Mouse (Mus musculus): ENCODE results near the gene Cdadc1.

Gene Cdadc1

DNA sequence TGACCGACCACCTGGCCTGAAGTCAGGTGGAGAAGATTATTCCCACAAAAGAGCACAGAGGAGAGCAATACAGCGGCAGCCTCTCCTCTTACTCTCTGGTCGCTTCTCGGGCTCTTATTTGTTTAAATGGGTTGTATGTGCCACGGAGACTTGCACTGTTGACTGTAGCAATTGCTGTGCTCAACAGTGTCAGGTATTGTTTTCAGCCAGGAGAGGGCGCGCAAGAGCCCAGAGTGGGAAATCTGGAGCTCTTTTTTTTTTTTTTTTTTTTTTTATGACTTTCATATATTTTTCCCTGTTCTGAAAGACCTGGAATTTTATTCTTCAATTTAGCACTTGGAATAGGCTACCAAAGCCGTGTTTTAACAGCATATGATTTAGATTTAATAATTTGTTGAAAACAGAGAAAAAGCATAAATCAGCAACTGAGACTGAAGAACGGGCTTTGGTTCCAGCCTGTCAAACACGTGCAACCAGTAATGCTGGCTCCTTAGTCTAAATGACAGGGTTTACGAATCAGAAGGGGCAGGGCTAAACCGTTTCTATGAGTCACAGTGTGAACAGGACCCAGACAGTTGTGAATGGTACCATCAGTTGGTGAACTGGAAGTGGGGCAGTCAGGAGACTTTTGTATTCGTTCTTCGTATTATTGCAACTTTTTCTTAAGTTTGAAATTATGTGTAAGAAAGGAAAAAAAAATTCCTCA lies 15.3 kb upstream of the Cdadc1 start:
- peak; percentile 90 for DNase-seq

DNA sequence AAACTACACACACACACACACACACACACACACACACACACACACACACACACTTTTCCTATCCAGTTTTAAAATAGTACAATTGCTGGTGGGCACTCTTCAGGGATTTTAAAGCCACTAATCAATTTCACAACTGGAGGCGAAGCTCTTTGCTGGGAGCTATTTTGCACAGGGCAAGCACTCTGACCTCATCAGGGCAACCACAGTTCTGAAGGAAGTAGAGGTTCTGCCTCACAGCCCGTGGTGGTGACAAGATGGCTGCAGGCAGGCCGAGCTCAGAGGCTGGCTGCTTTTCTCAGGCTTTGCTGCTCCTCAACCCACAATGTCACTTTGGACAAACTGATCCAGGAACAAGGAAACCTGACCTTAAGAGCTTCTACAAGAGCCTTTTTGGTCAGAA lies 9.3 kb upstream of the Cdadc1 start:
- DNase-seq: no peak

DNA sequence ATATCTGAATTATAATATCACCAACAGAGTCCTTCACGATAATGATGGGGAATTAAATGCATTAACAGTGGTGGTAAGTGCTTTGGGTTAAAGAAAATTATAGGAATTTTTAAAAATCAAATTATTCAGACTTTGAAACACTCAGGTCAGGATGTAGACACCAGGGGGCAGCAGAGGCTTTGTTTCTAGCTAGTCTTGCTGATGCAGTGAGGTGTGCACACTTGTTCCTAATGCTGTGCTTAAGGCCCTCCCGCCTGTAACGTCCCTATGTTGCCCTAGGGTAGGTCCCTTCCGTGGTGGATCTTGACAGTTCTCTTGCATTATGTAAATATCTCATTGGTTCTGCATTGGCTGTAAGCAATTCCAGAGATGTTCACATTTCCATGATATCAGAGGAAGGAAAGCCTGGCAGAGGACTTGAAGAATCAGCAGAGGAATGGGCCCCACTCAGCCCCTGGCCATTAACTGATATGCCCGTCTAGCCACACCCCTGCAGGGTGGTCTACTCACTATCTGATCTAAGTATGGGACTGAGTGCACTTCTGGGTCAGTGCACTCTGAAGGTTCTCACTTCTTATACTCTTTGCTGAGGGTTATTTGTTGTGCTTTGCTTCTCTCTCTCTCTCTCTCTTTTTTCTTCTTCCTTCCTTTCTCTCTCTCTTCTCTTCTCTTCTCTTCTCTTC lies 8.1 kb upstream of the Cdadc1 start:
- peak; percentile 89 for DNase-seq

DNA sequence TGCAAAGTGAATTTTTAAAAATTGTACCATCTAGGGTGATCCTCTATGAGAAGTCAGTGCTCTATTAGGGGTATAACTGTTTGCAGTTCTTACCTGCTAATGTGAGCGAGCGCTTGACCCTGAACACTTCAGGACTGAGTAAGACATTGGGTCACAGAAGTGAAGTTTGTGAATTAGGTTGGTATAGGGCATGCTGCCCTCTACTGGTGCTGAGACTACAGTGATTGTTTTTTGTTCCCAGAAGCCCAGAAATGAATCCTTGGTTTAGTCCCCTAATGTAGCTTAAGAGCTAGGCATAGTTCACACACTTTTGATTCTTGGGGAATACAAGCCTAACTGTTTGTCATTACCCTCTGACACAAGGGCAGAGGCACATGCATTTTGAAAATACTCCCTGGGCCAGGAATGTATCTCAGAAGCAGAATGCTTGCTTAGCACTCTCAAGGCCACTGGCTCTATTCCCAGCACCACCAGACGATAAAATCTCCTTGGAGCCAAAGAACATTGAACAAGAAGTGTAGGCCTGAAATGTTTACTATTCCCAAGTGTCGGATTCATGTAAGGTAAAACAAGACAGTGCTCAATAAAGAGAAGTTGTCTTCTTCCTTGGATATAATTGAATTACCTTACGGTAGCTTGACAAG lies 6.4 kb upstream of the Cdadc1 start:
- peak; percentile 23 for DNase-seq

DNA sequence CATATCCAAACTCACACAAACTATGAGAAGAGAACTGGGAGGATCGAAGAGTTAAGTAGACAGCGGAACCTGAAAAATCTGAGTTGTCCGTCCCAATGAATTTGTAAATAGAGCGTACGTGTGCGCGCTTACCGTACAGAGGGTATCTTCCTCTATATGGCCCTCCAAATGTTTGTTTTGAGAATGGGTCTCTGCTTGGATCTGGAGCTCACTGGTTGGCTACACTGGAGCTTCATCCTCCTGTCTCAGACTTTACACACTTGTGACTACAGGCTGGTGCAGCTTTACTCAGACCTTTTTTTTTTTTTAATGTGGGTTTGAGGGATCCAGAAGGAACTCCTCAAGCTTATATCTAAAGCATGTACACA lies 485 bp upstream of the Cdadc1 start:
- DNase-seq: no peak

DNA sequence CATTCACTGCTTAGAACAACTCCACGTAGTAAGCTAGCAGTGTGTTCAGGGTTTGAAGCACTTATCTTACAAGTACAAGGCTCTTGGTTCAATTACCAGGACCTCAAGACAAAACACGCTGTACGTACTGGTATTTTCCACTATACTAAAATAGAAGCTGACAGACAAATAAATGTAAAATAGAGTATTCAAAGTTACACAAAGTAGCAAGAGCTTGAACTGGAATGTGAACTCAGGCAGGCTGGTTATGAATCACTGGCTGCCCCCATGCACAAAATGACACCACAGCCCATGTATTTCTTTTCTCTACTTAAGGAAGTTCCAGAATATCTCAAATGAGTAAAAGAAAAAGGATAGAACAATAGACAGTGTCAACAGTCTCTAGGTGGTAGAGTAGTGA lies 2.8 kb downstream of the Cdadc1 start:
- DNase-seq: no peak

DNA sequence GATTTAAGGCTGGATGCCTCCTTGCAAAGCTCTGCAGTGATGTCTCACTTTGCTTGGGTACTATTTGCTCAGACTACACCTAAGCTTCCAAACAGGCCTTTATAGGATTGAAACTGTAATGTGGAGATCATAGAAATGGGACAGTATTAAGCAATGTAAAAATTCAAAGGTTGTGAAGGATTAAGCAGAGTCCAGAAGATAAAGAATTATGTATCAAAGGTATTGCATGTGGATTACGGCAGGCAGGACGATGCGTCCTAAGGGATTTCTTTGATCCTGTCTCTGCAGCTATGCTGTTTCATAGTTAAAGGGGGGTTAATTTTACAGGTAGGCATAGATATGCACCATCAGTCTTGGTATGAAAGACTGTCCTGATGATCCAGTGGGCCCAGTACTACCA lies 5.2 kb downstream of the Cdadc1 start:
- no peak for DNase-seq

DNA sequence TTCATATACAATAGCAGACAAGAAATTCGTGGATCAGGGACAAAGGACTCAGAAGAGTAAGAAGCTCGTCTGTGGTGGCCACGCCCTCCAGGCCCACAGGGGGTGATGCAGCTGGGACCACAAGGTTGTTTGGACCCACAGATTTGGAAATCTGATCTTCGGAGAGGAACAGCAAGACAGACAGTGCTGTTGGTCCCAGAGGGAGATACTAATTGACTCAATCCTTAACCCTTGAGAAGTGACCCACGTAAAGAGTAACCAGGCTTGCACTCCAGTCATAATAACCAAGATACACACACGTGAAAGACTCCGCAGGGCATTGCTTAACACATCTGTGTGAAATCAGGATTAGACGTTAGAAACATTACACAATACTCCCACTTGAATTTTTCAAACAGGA lies 5.9 kb downstream of the Cdadc1 start:
- DNase-seq: no peak

DNA sequence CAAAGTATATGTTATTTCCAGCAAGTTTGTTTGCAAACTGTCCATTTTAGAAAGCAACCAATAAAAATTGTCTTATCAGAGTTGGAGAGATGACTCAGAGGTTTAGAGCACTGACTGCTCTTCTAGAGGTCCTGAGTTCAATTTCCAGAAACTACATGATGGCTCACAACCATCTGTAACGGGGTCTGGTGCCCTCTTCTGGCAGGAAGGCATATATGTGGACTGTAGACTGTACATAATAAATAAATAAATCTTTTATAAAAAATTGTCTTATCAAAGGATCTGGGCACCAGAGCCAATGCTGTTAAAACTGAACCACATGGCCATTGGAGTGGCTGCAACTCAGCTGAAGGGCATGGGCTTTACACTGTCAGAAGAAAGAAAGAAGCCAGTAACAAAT lies 7.1 kb downstream of the Cdadc1 start:
- DNase-seq: no peak

DNA sequence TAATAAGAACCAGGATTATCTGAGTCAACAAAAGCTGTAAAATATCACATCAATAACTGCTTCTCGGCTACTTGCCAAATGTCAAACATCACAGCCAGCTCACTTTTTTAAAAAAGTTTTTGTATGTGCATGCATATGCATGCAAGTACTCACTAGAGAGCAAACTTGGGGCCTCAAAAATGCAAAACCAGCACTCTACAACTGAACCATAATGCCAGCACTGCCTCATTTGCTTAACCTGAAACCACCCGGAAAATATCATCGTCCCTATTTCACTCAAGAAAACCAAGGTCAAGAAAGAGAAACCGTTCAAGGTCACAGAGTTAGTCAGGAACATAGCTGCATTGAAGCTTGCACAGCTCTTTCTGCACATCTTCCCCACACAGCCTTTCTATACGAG lies 21.4 kb downstream of the Cdadc1 start:
- DNase-seq: no peak

DNA sequence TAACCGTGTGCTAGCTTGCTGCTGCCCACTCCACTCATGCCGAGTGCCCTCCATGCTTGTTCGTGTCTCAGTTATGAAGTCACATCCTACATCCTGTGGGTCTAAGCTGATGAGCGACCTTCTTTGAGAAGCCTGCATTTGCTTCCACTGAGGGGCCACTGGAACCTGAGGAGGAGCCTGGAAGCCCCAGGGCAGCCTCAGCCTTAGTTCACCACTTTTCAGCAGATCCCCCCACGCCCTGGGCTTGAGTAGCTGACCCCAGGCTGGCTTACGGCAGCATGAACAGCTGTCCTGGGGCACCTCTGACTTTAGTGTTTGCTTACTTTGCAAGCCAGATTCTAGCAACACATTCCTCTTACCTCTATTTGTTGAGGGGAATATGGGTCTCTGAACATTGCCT lies 31.0 kb downstream of the Cdadc1 start:
- no peak for DNase-seq

DNA sequence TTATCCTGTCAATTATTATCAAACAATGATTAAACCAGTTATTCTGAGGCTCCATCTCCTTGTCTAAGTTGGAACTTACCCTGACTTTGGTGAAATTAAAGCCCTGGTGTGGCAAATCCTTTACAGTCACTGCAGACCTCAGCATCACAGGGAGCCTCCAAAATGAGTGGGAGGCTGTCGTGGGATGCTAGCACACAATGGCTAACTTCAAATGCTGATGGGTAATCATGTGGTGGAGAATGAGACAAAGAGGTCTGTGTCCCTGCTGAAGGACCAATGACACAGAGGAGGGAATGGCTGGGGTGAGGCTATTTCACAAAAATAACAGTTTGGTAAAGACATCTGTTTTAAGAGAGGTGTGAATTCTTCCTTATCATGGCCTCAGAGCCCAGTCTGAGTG lies 39.9 kb downstream of the Cdadc1 start:
- no peak for DNase-seq

DNA sequence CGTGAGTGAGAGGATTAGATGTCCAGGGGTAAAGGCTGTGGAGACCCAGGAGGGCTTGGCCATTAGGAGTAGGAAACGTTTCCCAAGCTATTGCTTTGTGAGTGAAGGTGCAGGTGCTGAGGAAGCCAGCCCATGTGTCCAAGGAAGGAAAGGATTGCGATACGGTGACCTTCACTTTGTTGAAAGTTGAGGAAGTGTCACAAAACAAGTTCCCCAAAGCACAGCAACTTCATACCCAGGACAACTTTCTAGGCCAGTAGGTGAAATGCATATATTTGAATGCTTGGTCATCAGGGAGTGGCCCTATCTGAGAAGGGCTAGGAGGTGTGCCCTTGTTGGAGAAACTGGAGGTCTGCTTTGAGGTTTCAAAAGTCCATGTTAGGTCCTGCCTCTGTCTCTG lies 40.7 kb downstream of the Cdadc1 start:
- DNase-seq: no peak

DNA sequence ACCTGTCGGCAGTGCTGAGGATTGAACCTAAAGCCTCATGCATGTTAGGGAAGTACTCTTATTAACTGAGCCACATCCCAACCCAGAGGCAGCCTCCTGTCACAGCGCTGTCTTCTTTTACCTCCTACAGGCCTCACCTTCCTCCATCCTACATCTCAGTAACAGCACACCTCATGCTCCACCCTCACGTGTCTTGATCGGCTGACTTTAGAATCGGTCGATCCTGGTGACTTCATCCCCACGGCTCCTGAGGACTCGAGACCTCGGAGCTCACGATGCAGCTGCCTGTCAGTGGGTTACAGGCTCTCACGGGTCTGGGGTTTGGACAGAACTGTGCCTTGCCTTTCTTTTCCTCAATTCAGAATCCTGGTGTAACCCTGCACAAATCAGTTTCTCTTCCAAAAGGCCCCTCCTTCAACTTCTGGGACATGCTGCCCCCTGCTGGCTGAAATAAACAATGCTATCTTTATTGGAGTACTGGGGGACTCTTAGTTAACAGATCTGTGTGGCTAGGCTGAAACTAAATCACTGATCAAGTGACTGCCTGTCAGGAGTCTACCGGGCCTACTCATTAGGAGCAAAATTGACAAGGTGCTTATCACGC lies 41.7 kb downstream of the Cdadc1 start:
- peak; percentile 86 for DNase-seq

DNA sequence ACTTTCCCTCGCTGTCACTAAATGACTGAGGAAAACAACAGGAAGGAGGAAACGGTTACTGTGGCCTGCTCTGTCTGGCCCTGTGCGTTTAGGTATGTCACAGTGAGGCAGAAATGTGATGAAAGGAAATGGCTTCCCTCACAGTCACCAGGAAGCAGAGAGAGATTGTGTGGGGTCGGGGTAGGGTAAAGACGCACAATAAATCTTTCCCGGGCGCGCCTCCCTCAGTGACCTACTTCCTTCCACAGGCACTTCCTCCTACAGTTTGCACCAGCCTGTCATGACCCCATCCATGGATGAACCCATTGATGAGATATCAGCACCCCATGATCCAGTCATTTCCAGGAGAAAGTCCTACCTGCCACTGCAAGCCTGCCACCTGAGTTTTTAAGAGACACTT lies 42.7 kb downstream of the Cdadc1 start:
- DNase-seq: no peak

DNA sequence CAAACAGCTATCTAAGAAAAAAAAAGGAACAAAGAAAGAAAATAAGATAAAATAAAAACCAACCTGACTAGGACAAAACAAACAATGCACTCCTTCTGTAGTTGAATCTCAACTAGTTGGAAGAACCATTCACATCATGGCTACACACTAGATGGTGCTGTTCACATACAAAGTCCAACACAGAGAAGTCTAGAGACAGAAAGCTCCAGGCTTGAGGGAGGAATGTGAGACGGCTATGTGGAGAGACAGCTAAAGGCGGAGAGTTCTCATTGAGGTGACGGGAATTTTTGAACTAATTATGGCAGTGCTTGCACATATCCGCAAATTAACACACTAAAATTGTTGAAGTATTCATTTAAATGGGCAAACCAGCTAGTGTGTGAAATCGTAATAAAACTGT lies 43.7 kb downstream of the Cdadc1 start:
- no peak for DNase-seq

DNA sequence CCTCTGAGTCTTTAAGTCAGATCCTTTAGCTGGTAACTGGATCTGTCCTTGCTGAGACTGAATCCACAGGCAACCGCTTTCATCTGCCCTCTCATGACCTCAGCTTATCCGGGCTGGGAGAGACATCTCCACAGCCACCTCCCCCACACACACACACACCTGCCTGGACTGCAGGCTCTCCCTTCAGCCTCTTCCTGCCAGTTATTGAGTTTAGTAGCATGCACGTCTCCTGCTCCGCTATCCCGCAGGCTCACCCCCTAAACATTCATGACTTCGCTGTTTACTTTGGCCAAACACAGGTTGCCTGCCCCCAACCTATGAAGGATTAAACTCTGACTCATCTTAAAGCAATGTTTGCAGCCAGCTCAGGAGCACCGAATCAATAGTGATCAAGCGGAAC lies 45.8 kb downstream of the Cdadc1 start:
- no peak for DNase-seq

DNA sequence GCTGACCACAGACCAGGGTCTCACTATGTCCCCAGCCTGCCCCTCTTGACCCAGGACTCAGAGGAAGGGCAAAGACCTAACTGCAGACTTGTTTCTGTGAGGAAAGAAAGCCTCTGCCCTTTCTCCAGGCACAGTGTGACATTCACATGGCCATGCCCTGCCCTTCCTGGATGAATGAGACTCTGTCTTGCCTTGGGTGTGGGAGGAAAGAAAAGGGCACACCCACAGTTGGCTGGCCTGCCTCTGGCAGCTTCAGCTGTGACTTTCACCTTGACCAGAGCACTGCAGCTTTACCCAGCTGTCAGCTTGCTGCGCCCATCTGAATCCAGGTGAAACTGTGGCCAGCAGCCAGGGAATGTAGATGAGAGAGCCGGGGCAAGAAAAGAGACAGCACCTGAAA lies 46.9 kb downstream of the Cdadc1 start:
- no peak for DNase-seq

DNA sequence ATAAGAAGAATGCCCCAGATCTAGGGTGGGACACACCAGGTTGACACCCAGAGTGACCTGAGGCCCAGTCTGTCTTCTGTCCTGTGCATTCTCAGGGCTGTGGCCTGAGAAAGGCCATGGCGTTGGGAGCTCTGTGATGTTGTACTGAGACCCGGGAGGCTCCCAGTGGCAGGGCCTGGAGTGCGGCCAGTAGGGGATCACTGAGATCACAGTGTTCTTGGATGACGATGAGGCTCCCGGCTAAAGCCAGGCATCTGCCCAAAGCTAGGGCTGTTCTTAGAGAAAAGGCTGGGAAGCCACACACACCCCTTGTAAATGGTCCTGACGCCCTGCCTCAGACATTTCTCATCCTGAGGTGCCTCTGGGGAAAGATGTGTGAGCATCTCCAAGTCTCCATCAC lies 48.7 kb downstream of the Cdadc1 start:
- DNase-seq: peak; percentile 19

DNA sequence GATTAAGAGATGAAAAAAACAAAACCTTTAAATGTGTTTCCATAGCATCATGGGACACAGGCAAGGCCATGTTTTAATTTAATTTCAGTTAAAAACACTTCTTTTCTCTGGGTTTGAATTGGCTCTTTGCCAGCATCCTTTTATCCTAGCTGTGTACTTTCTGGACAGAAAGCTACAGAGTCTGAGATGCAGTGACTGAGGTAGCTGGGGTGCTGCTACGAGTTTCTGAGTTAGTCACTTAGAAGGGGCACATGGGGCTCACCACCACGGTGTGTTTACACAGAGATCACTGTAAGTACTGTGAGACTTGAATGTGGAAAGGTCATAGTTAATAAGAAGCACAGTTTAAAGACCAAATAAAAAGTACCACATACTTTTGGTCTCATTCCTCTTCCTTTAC lies 49.2 kb downstream of the Cdadc1 start:
- DNase-seq: no peak

DNA sequence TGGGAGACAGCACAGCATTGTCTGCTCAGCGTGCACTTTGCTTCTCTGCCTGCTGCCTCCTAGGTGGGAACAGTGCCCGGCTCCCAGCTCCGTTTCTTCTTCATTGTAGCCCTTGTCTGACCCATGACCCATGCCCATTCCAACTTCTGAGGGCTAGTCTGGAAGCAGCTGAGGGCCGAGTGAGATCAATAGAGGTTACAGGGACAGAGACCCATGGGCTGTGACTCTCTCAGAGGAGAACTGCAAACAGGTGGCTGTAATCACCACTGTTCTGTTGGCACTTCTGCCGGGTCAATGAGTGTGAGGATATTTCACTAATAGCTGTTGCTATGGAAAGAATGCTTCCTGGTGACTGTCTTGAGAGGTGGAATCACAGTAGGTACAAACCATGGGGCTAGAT lies 50.2 kb downstream of the Cdadc1 start:
- DNase-seq: no peak

DNA sequence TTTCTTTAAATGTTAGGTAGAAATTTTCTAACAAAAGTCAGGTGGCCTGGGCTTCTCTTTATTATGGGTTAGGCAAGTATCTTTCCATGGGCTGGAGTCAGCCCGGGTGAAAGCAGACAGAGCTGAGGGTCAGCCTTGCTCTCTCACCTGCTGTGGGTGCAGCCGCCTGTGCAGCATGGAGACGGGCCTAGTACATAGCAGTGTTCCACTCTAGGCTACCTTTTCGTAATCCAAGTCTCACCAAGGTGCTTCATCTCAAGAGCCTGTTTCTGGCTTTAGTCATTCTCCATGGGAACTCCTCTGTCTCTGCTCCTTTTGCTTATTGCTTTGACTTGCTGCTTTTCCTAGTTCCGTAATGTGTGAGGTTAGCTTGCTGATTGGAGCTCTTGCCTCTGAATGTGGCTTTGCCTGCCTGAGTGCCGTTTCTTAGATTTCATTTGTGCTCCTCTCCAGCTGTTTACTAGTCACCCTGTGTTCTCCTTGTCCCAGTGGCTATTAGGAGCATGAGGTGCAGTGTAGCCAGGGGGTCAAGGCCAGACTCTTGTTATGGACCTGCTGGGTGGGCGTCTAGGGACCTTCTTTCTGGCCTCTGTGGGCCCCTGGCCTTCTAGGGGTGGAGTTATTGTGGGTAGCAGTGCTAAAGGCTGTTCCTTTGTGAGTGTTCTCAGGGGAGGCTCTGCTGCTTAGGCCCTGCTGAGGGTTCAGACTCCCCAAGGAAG lies 51.4 kb downstream of the Cdadc1 start:
- no peak for DNase-seq

DNA sequence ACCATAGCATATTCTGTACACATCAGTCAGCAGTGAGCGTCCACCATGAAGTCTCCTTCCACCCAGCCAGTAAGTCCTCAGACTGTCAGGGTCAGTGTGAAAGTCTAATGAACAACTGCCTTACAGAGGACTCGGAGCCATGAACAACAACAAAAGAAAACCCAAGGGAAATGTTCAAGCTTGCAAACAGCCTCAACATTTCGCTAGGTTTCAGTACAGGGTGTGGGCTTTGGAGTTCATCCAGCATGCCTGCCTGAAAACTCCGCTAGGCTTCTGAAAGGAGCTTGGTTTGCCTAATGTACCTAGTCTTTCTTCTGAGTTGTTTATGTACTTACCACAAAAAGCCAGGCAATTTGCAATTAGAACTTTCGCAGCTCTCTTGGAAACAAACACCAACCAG lies 53.8 kb downstream of the Cdadc1 start:
- DNase-seq: no peak

Measured in right cerebral cortex, postnatal 4 days (tissue).